Mouse (Mus musculus): Measurements from ENCODE around the gene Nacc2. TPM values are rescaled to one million over a fixed set of nuclear protein-coding genes. Genes with fewer than 3 reads are reported as not detected.

Gene Nacc2
- polyA plus RNA-seq, 1 experiment = 51.2 TPM

DNA sequence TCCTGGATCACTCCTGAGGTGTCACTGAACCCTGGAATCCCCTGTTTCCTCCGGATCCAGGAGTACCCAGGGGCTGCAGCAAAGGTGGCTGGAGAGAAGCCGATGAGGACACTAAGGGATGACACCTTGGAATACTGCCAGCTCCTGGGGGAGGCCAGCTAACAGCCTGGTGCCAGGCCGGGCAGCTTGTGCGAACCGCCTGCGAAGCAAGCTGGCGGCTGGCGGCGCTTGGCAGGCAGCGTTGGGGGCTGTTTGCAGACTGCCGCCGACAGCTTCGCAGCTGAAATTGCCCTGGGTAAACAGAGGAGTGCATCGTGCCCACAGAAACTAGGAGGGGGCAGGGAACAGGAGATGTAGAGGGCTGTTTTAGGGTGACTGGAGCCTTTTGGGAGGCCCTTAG is 83.1 kb downstream of the Nacc2 start:
- H3K4me3 ChIP-seq (ENCODE audit: low read depth, low read length) = no peak overlapping the region
- TF ChIP-seq POLR2A (IDR thresholded peaks at IDR 0.05; ENCODE audit: low read depth, low read length) (no peak), CTCF (IDR thresholded peaks at IDR 0.05; ENCODE audit: extremely low read depth, insufficient read length, insufficient replicate concordance, low read depth, low read length) (no peak)
- peaks cover 10% of the 10 kb centered on the region; the same call in 1 of the 2 replicates for H3K4me1 ChIP-seq (ENCODE audit: control insufficient read depth, insufficient read depth, insufficient read length, low read length)
- WGBS = 22% methylated on average over 14 of the region's 14 CpGs
- H3K36me3 ChIP-seq (ENCODE audit: control insufficient read depth, insufficient read depth, low read length) = no peaks in the 10 kb centered on the region
- no peaks in the 10 kb centered on the region; the same call in 1 of the 2 replicates for H3K27me3 ChIP-seq (ENCODE audit: control insufficient read depth, insufficient read depth, low read length)
- H3K27ac ChIP-seq (ENCODE audit: insufficient read depth, low read depth, low read length) = no peak overlapping the region

GRCm38 (mm10) chr2:26037386-26037785 is 85.6 kb downstream of the Nacc2 start:
- no peaks in the 10 kb centered on the region; the same call in 1 of the 2 replicates for H3K27me3 ChIP-seq (ENCODE audit: control insufficient read depth, insufficient read depth, low read length)
- peaks cover 10% of the 10 kb centered on the region; the same call in 1 of the 2 replicates for H3K4me1 ChIP-seq (ENCODE audit: control insufficient read depth, insufficient read depth, insufficient read length, low read length)
- no peak overlapping the region for H3K4me3 ChIP-seq (ENCODE audit: low read depth, low read length)
- TF ChIP-seq POLR2A (IDR thresholded peaks at IDR 0.05; ENCODE audit: low read depth, low read length) (no peak), CTCF (IDR thresholded peaks at IDR 0.05; ENCODE audit: extremely low read depth, insufficient read length, insufficient replicate concordance, low read depth, low read length) (no peak)
- 60% methylated on average over 6 of the region's 6 CpGs for WGBS
- H3K27ac ChIP-seq (ENCODE audit: insufficient read depth, low read depth, low read length) = no peak overlapping the region
- no peaks in the 10 kb centered on the region for H3K36me3 ChIP-seq (ENCODE audit: control insufficient read depth, insufficient read depth, low read length)

DNA sequence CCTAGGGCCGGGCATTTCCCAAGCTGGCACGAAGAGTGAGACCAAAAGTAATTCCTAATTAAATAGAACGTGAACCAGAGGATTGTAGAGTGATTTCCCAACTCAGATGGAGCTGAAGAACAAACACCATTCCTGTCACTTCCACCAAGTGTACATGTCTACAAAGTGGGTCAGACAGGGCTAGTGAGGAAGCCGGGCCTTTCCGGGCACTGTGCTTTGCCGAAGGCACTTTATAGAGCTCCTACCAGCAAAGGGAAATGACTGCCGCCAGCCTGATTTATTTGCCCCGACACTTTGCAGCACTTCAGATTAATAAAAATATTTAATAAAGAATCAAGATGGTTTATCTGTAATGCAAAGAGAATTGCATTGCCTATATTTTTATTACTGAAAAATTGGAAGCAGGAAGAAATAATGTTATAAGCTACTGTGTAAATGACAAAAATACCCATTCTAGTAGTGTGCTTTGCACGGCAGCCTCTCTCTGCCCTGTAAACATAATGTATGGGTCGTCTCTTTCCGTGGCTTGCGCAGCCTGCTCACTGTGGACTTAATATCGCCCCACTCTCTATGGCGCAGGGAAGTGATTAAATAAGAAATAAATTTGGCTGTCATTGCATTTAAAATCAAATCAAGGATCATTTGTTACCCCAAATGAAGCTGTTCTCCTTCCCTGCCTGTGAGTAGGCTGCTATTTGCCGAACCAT is 88.5 kb downstream of the Nacc2 start:
- Histone ChIP-seq H3K4me3 (ENCODE audit: low read depth, low read length) (no peak overlapping the region), H3K4me1 (ENCODE audit: control insufficient read depth, insufficient read depth, insufficient read length, low read length) (no peaks in the 10 kb centered on the region), H3K36me3 (ENCODE audit: control insufficient read depth, insufficient read depth, low read length) (no peaks in the 10 kb centered on the region), H3K27me3 (ENCODE audit: control insufficient read depth, insufficient read depth, low read length) (no peaks in the 10 kb centered on the region), H3K27ac (ENCODE audit: insufficient read depth, low read depth, low read length) (no peak overlapping the region)
- WGBS = 75% methylated on average over 15 of the region's 15 CpGs
- TF ChIP-seq CTCF (IDR thresholded peaks at IDR 0.05; ENCODE audit: extremely low read depth, insufficient read length, insufficient replicate concordance, low read depth, low read length) = no peak

DNA sequence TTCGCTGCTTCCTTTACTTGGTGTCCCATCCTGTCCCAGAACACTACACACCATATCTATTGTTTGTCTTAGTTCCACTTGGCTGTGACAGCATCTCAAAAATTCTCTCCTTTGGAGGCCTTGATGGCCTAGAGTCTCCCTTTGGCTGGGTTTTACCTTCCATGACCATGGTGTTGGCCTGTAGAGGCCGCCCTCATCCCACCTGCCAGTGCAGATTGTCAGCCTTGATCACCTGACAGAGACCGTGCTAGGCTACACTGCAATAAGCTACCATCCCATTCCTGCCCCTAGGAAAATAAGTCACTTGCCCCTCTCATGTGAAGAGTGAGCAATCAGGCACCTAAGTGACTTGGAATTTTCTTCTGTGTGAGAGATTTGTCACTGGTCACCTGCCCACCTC is 92.7 kb downstream of the Nacc2 start:
- Histone ChIP-seq H3K4me1 (ENCODE audit: control insufficient read depth, insufficient read depth, insufficient read length, low read length) (no peaks in the 10 kb centered on the region), H3K27me3 (ENCODE audit: control insufficient read depth, insufficient read depth, low read length) (no peaks in the 10 kb centered on the region), H3K36me3 (ENCODE audit: control insufficient read depth, insufficient read depth, low read length) (no peaks in the 10 kb centered on the region), H3K4me3 (ENCODE audit: low read depth, low read length) (no peak overlapping the region), H3K27ac (ENCODE audit: insufficient read depth, low read depth, low read length) (no peak overlapping the region)
- WGBS = 38% methylated on average over 3 of the region's 3 CpGs
- no peak for TF ChIP-seq POLR2A (IDR thresholded peaks at IDR 0.05; ENCODE audit: low read depth, low read length)
- TF ChIP-seq CTCF (IDR thresholded peaks at IDR 0.05; ENCODE audit: extremely low read depth, insufficient read length, insufficient replicate concordance, low read depth, low read length) = peak; percentile 36; the same call in 1 of the 2 replicates

GRCm38 (mm10) chr2:26024138-26025075 is 98.6 kb downstream of the Nacc2 start:
- no peak overlapping the region for H3K4me3 ChIP-seq (ENCODE audit: low read depth, low read length)
- no peak overlapping the region for H3K27ac ChIP-seq (ENCODE audit: insufficient read depth, low read depth, low read length)
- TF ChIP-seq CTCF (IDR thresholded peaks at IDR 0.05; ENCODE audit: extremely low read depth, insufficient read length, insufficient replicate concordance, low read depth, low read length) (peak; percentile 11; the same call in 1 of the 2 replicates), POLR2A (IDR thresholded peaks at IDR 0.05; ENCODE audit: low read depth, low read length) (no peak)
- H3K36me3 ChIP-seq (ENCODE audit: control insufficient read depth, insufficient read depth, low read length) = no peaks in the 10 kb centered on the region
- peaks cover 8% of the 10 kb centered on the region for H3K4me1 ChIP-seq (ENCODE audit: control insufficient read depth, insufficient read depth, insufficient read length, low read length)
- WGBS = 8% methylated on average over 4 of the region's 4 CpGs
- no peaks in the 10 kb centered on the region for H3K27me3 ChIP-seq (ENCODE audit: control insufficient read depth, insufficient read depth, low read length)

DNA sequence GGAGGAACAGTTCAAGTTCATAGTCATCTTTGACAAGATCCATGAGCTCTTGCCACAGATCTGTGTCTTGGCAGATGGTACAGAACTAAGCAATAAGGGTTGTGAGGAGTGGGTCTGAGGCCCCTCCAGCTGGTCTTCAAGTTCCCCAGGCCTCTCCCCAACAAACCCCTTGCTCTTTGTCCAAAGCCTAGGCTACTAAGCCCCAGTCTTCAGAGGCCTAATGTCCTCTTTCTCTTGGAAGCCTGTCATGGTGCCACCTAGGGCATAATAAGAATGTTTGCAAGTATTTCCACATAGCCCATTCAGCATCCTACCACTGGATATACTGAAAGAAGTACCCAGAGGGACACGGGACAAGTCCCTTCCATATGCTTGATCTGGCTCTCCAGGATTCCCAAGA is 100.4 kb downstream of the Nacc2 start:
- no peak overlapping the region for H3K27ac ChIP-seq (ENCODE audit: insufficient read depth, low read depth, low read length)
- no peaks in the 10 kb centered on the region for H3K36me3 ChIP-seq (ENCODE audit: control insufficient read depth, insufficient read depth, low read length)
- peaks cover 8% of the 10 kb centered on the region for H3K4me1 ChIP-seq (ENCODE audit: control insufficient read depth, insufficient read depth, insufficient read length, low read length)
- no peak overlapping the region for H3K4me3 ChIP-seq (ENCODE audit: low read depth, low read length)
- no peaks in the 10 kb centered on the region for H3K27me3 ChIP-seq (ENCODE audit: control insufficient read depth, insufficient read depth, low read length)
- TF ChIP-seq POLR2A (IDR thresholded peaks at IDR 0.05; ENCODE audit: low read depth, low read length) (no peak), CTCF (IDR thresholded peaks at IDR 0.05; ENCODE audit: extremely low read depth, insufficient read length, insufficient replicate concordance, low read depth, low read length) (no peak)
- WGBS = 93% methylated on average over 1 of the region's 1 CpGs

DNA sequence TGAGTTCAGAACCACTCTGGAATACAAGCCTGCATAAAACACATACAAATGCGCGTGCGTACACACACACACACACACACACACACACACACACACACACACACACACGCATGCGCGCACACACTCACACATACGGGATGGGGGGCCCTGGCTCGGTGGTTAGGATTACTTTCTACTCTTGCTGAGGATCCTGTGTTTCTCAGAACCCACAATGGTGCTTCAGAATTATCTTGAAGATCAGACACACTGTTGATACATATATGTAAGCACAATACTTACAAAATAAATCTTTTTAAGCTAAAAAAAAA is 100.8 kb downstream of the Nacc2 start:
- TF ChIP-seq CTCF (IDR thresholded peaks at IDR 0.05; ENCODE audit: extremely low read depth, insufficient read length, insufficient replicate concordance, low read depth, low read length) (no peak), POLR2A (IDR thresholded peaks at IDR 0.05; ENCODE audit: low read depth, low read length) (no peak)
- Histone ChIP-seq H3K36me3 (ENCODE audit: control insufficient read depth, insufficient read depth, low read length) (no peaks in the 10 kb centered on the region), H3K27ac (ENCODE audit: insufficient read depth, low read depth, low read length) (peak overlapping the region; percentile 53; the same call in 1 of the 2 replicates), H3K4me1 (ENCODE audit: control insufficient read depth, insufficient read depth, insufficient read length, low read length) (peaks cover 8% of the 10 kb centered on the region), H3K27me3 (ENCODE audit: control insufficient read depth, insufficient read depth, low read length) (no peaks in the 10 kb centered on the region), H3K4me3 (ENCODE audit: low read depth, low read length) (peak overlapping the region; percentile 80; the same call in 1 of the 2 replicates)
- WGBS = 77% methylated on average over 8 of the region's 8 CpGs

All from small intestine, adult 2 months (tissue).